Comparison of ENCODE assay signal across 9 mouse cellular contexts in the genomic region with DNA sequence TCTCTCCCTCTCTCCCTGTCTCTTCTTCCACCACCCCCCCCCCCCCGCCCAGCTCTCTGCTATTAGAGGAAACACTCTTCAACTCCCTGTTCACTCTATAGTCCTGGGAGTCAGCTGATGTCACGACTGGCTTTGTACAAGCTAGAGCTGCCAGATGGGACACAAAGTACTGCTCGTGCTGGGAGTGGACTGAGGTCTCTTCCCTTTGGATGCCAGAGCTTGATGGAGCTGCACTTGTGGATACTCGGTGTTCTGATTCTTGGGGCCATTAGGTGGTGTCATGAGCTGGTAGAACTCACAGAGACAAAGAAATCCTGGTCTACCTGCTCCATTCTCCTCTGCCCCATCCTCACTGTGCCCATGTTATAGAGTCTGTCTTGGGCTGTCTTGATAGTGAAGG.
A peak's percentile ranks its signal among the peaks of the same experiment; 100 is the strongest.
DNase-seq lines count a peak whose midpoint lies in the region; ATAC-seq and TF ChIP-seq lines count a peak whose summit lies in the region.
"Had no signal": no experiment of that assay in that cellular context is flagged by ENCODE, and none has a peak within 500 bp of the region (broad histone marks: within the 10 kb centered on the region; RNA-seq: fewer than 3 reads in every experiment).

No protein-coding gene starts in this region.

- DNase-seq in kidney, adult 8-10 months = no peak
- peak; percentile 43 for DNase-seq in cerebellum, adult 11 months
- peak; percentile 35 to 46 for DNase-seq in heart, postnatal 36 days
- DNase-seq in left cerebral cortex, postnatal 25 days (ENCODE audit: low spot score in 2 of 2) = no peak
- DNase-seq: right cerebral cortex, adult 18-20 months had no signal

- ATAC-seq in kidney, embryonic 15.5 days (replicated peaks; ENCODE audit: low FRiP score) = 0 out of 2 replicates have a peak, but pooled peaks have one; percentile 29
- no peak for ATAC-seq in erythroblast, adult 5-6 weeks (replicated peaks; ENCODE audit: low FRiP score, poor library complexity, severe bottlenecking)
- ATAC-seq in monocyte, adult 5-6 weeks (replicated peaks; ENCODE audit: insufficient number of reproducible peaks, low FRiP score, low TSS enrichment, poor library complexity, severe bottlenecking) = no peak

- no peak overlapping the region for H3K9ac ChIP-seq in kidney, embryonic 15.5 days

- no peaks in the 10 kb centered on the region for H3K9me3 ChIP-seq in kidney, embryonic 15.5 days (replicated peaks)

- TF ChIP-seq CTCF in cortical plate, adult 2 months (IDR thresholded peaks at IDR 0.05; ENCODE audit: extremely low read depth, insufficient read depth, low read length) = peak; percentile 21; the same call in 1 of the 2 replicates

- no peak for TF ChIP-seq POLR2A in cortical plate, adult 2 months (IDR thresholded peaks at IDR 0.05; ENCODE audit: extremely low read depth, insufficient read depth, low read length)

- 17% methylated on average over 3 of the region's 4 CpGs for WGBS in kidney, embryonic 15.5 days

- H3K27ac ChIP-seq in kidney, embryonic 15.5 days = no peak overlapping the region
- no peak overlapping the region for H3K27ac ChIP-seq in cortical plate, adult 2 months (ENCODE audit: insufficient read depth, low read length)

- intact Hi-C loops in heart, postnatal 36 days (cut with DNase I) = loop anchor here (5.0 to 10.0 kb wide), 2 partner anchors 552 to 659 kb away; a partner anchor contains a TSS
- intact Hi-C loops in left cerebral cortex, postnatal 25 days (cut with DNase I) = no loop called here

- H3K4me2 ChIP-seq in kidney, embryonic 15.5 days = no peak overlapping the region

- H3K27me3 ChIP-seq in kidney, embryonic 15.5 days = no peaks in the 10 kb centered on the region

- peaks cover 5% of the 10 kb centered on the region for H3K4me1 ChIP-seq in kidney, embryonic 15.5 days
- H3K4me1 ChIP-seq in cortical plate, adult 2 months (ENCODE audit: control insufficient read depth, insufficient read depth, low read length) = peaks cover 3% of the 10 kb centered on the region; the same call in 1 of the 2 replicates

- H3K36me3 ChIP-seq in kidney, embryonic 15.5 days = no peaks in the 10 kb centered on the region

- no peak overlapping the region for H3K4me3 ChIP-seq in kidney, embryonic 15.5 days (replicated peaks)
- no peak overlapping the region for H3K4me3 ChIP-seq in cortical plate, adult 2 months (ENCODE audit: insufficient read depth, low read length)

Comparison
In these comparisons a context has a peak if more than half of its experiments do, and no peak if none do; other contexts are left out.
1. DNase-seq: peak in cerebellum, adult 11 months (single experiment) and heart, postnatal 36 days (2 of 2); none in kidney, adult 8-10 months (0 of 2) and left cerebral cortex, postnatal 25 days (0 of 2).